Mouse (Mus musculus): Measurements from ENCODE around the gene Lpar5. TPM values are rescaled to one million over a fixed set of nuclear protein-coding genes. Genes with fewer than 3 reads are reported as not detected.

Gene Lpar5
- total RNA-seq, 2 experiments from 2014 or later, result 0.60 TPM; not detected in 1

DNA sequence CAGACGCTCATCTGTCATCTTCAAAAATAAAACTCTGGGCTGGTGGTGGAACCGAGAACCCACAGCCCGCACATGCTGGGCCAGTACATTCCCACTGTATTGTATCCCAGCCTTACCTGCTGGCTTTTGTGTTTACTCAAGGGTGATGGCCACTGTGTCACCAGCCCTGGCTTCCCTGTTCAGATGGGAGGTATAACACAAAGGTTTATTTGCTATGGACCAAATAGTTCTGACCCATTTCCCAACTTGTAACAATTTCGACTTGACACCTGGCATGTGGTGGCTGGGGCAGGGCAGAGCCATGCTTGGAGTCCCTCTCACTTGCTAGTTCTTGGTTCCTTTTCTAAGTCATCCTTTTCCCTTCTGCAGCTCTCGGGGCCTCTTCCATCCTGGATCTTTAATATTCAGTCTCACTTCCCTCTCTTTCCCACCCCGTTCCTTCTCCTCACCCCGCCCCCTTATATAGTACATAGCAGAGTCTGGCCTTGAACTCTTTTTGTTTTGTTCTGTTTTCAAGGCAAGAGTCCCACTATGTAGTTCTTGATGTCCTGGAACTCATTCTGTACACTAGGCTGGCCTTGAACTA is 15.2 kb downstream of the Lpar5 start:
- no peak for ATAC-seq (replicated peaks; ENCODE audit: low FRiP score, poor library complexity, severe bottlenecking)

- ATAC-seq (replicated peaks; ENCODE audit: low FRiP score, poor library complexity, severe bottlenecking), result peak; percentile 61
These were observed 16.7 kb downstream of the Lpar5 start for GRCm38 (mm10) chr6:125084424-125084823.

DNA sequence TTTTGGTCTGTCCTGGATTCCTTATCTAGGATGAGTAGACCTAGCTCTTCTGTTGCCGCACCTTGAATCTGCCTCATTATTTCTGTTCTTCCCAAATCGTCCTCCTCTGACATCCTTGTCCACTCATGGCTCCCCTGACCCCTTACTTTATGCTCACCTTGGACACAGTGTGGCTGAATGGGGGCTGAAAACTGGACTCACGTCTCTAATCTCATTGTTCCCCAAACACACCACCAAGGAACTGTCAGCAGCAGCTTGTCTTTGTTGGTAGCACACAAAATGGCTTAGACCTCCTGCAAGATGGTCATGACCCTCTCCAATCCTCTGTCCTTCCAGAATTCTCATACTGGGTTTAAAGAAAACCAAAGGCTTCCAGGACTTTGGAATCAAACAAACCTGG is 20.2 kb downstream of the Lpar5 start:
- no peak for ATAC-seq (replicated peaks; ENCODE audit: low FRiP score, poor library complexity, severe bottlenecking)

GRCm38 (mm10) chr6:125088561-125089321 is 21.0 kb downstream of the Lpar5 start:
- peak; percentile 64 for ATAC-seq (replicated peaks; ENCODE audit: low FRiP score, poor library complexity, severe bottlenecking)

- peak; percentile 58 for ATAC-seq (replicated peaks; ENCODE audit: low FRiP score, poor library complexity, severe bottlenecking)
These were observed 22.0 kb downstream of the Lpar5 start for GRCm38 (mm10) chr6:125089521-125090321.

DNA sequence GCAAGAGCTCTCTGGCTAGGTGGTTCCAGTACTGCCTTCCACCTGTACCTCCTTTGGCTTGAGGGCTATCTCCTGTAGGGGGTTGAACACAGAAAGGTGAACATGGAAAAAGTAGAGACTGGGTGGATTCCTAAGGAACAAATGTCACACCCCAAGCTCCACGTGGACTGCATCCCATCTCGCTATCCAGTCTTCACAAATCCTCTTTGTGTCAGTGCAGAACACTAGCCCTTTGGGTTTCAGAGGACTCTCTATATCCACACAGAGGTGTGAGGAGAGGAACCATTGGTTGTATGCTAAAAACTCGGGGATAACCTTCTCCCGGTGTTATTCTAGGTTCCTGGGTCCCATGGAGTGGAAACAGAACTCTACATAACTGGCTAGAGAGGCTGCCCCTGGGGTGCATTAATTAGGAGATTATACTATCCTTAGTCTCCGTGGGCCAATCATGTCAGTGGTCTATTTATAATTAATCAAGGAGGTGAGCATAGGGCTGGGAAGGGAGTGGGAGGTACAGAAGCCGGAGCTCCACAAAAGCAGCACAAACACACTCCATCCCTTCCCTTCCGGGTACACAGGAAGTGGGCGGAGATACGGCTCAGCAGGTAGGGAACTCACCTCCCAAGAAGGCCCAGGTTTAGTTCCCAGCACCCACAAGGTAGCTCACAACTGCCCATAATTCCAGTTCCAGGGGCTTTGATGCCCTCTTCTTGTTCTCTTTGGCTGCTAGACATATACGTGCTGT is 22.8 kb downstream of the Lpar5 start:
- peak; percentile 3; the same call in 1 of the 2 replicates for ATAC-seq (replicated peaks; ENCODE audit: low FRiP score, poor library complexity, severe bottlenecking)

- no peak for ATAC-seq (replicated peaks; ENCODE audit: low FRiP score, poor library complexity, severe bottlenecking)
These were observed 24.7 kb downstream of the Lpar5 start for GRCm38 (mm10) chr6:125092372-125092771.

DNA sequence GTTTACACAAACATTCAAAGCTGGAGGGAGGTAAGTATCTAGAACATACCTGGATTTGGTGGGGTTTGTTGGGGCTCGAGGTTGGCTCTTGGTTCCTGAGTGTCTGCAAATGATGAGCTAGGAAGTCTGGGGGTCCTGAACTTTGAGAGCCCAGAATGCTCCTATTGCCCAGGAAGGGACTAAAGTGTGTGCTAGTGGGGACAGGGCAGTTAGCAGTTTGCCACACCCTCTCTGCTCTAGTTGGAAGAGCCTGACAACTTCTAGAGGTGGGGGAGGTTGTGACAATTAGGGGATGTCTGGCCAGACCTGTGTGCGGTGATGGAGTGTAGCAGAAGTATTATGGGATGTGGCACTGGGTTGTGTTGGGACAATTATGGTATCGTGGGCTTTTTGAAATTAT is 27.1 kb downstream of the Lpar5 start:
- ATAC-seq (replicated peaks; ENCODE audit: low FRiP score, poor library complexity, severe bottlenecking), result no peak

DNA sequence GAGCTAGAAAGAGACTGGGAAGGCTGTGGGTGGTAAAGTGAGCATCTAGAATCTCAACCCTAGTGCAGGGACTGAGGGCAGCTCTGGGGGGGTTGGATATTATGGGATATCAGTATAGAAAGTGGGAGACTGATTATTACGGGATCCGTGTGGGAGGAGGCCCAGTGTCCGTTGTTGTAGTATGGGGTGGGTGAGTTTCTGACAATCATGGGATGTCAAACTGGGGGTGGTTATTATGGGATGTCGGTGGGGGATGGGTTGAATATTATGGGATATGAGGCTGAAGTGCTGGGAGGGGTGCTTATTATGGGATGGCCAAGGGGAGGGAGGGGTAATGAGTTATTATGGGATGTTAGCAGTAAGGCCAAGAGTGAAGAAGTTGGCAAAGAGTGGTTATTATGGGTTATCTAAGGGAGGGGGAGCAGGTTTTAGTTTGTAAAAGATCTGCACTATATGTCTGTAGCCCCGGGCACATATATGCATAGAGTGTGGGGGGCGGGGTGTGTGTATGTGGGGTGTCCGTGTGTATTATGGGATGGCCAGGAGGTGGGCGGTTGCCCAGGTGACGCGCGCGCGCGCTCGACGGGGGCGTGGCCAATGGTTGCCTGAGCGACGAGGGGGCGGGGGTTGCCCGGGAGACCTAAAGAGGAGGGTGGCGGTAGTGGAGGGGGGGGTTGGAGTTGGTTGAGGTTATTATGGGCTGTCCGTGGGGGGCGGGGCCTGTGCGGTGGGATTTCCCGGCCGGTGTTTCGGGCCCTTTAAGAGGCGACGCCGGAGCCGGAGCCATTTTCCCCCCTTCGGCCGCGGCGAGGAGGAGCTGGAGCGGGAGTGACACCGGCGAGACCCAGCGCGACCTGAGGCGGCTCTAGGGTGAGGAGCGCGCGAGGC is 27.9 kb downstream of the Lpar5 start, which contains the start of gene Chd4:
TSS of gene Chd4 (plus strand) at position 591 of the 888 bp plus-strand sequence.
- peak; percentile 75 for ATAC-seq (replicated peaks; ENCODE audit: low FRiP score, poor library complexity, severe bottlenecking)

GRCm38 (mm10) chr6:125096279-125096596 is 28.5 kb downstream of the Lpar5 start:
- ATAC-seq (replicated peaks; ENCODE audit: low FRiP score, poor library complexity, severe bottlenecking), result no peak

DNA sequence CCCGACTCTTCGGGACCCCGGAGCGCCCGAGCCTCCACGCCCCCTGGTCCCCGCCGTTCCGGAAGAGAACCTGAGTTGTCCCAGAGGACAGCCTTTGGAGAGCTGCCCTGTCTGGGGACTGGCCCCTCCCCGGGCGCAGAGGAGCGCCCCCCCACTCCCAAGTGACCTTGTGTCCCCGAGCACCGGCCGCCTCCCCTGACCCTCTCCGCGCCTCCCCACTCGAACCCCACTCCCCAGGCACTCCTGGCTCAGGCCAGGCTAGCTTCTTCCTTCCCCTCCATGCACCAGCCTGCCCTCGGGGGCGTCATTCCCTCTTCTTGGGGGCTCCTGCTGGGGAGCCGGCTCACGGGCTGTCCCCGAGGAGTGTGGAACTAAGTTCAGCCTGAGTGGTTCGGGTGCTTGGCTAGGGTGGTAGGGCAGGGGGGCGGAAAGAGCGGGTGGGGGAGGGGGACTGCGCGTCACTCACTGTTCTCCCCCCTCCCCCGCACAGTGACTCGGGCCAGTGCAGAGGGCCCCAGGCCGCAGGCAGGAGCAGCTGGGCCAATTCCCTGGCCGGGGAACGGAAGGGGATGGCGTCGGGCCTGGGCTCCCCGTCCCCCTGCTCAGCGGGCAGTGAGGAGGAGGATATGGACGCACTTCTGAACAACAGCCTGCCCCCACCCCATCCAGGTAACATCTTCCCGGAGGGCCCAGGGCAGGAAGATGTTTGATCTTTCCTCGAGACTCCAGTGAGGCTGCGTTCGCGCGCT is 29.1 kb downstream of the Lpar5 start:
- ATAC-seq (replicated peaks; ENCODE audit: low FRiP score, poor library complexity, severe bottlenecking), result no peak

- 0 out of 2 replicates have a peak, but pooled peaks have one; percentile 15 for ATAC-seq (replicated peaks; ENCODE audit: low FRiP score, poor library complexity, severe bottlenecking)
These were observed 29.6 kb downstream of the Lpar5 start for GRCm38 (mm10) chr6:125097346-125097689.

GRCm38 (mm10) chr6:125097951-125098350 is 30.2 kb downstream of the Lpar5 start:
- ATAC-seq (replicated peaks; ENCODE audit: low FRiP score, poor library complexity, severe bottlenecking), result no peak

GRCm38 (mm10) chr6:125098513-125098912 is 30.8 kb downstream of the Lpar5 start:
- no peak for ATAC-seq (replicated peaks; ENCODE audit: low FRiP score, poor library complexity, severe bottlenecking)

DNA sequence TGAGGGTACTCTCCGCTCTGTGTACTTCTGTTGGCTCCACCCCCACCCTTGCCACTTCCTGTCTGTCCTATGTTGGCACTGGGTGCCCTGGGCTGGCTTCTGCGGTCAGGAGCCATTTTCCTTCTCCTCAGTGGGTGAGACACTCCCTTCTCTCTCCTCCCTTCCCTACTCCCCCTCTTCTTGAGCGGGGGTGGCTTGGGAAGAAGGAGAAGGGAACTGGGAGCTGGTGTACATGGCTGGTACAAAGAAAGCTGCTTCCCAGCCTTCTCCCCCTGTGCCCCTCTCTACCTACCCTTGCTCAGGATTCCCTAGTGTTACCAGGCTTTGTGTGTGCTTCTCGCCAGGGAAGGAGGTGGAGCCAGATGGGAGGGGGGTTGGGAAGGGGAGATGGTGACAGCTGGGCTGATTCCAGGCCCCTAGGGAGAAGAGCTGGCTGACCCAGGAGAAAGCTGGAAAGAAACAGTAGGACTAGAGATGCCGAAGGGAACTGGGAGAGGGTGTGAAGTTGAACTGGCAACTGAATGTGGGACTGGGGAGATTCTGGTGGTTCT is 31.8 kb downstream of the Lpar5 start:
- no peak for ATAC-seq (replicated peaks; ENCODE audit: low FRiP score, poor library complexity, severe bottlenecking)

- ATAC-seq (replicated peaks; ENCODE audit: low FRiP score, poor library complexity, severe bottlenecking), result no peak
These were observed 33.7 kb downstream of the Lpar5 start for GRCm38 (mm10) chr6:125101444-125101843.

- peak; percentile 97 for ATAC-seq (replicated peaks; ENCODE audit: low FRiP score, poor library complexity, severe bottlenecking)
These were observed 36.5 kb downstream of the Lpar5 start for GRCm38 (mm10) chr6:125104223-125104622.

- ATAC-seq (replicated peaks; ENCODE audit: low FRiP score, poor library complexity, severe bottlenecking), result no peak
These were observed 40.0 kb downstream of the Lpar5 start for GRCm38 (mm10) chr6:125107705-125108104.

All from erythroblast, adult 5-6 weeks (primary cell).